9 mouse cellular contexts compared by ENCODE assay signal in the genomic region with DNA sequence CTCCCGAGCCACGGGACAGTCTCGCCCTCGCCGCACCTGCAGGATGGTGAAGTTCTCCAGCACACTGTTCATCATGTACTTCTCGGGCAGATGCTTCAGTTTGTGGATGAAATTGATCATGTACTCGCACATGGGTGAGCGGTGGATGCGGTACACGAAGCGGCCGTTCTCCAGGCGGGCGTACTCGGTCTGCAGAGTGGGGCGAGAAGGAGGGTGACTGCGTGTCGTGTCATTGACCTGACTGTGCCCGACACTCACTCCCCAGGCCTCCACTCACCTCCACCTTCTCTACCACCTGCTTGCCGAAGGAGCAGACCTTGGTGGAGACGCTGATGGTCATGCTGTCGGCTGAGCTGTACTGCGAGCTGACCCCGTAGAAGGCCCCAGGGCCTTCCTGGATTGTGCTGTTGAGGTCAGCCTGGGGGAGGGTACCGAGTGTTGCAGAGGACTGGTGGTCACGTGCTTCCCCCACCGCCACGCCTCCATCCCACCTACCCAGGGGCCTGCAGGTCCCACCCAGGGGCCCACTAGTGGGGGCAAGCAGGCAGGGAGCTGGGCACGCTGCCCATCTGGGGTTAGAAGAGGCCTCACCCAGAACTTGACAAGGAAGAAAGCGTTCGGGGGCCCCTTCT. TPM values are rescaled to one million over a fixed set of nuclear protein-coding genes. Genes with fewer than 3 reads are reported as not detected.
DNase-seq lines count a peak whose midpoint lies in the region; ATAC-seq and TF ChIP-seq lines count a peak whose summit lies in the region.
"Had no signal": no experiment of that assay in that cellular context is flagged by ENCODE, and none has a peak within 500 bp of the region (broad histone marks: within the 10 kb centered on the region; RNA-seq: fewer than 3 reads in every experiment).

No protein-coding gene starts in this region.

- H3K27ac ChIP-seq in kidney, adult 2 months (ENCODE audit: insufficient read depth, low read depth, low read length) = no peak overlapping the region
- peak overlapping the region; percentile 35 for H3K27ac ChIP-seq in intestine, embryonic 16.5 days (ENCODE audit: low read length)

- peak; percentile 17 for DNase-seq in adrenal gland, adult 2 months
- no peak for DNase-seq in adrenal gland, postnatal 10 days
- DNase-seq in kidney, postnatal 10 days = peak; percentile 43
- no peak for DNase-seq in kidney, adult 2 months
- peak; percentile 81 for DNase-seq in retina, postnatal 1 day
- DNase-seq in adrenal gland, postnatal 14 days = no peak
- DNase-seq in adrenal gland, postnatal 36 days = no peak

- TF ChIP-seq POLR2A in kidney, adult 2 months (IDR thresholded peaks at IDR 0.05; ENCODE audit: low read depth, low read length) = no peak

- H3K36me3 ChIP-seq in kidney, adult 2 months (ENCODE audit: control insufficient read depth, insufficient read depth, low read length) = peaks cover 4% of the 10 kb centered on the region; the same call in 1 of the 2 replicates
- peaks cover 18% of the 10 kb centered on the region; the same call in 1 of the 2 replicates for H3K36me3 ChIP-seq in intestine, embryonic 16.5 days (ENCODE audit: control insufficient read depth, insufficient read depth, low read length)

- H3K4me1 ChIP-seq in kidney, adult 2 months (ENCODE audit: control insufficient read depth, insufficient read depth, low read length) = peaks cover 5% of the 10 kb centered on the region; the same call in 1 of the 2 replicates
- H3K4me1 ChIP-seq in intestine, embryonic 16.5 days (ENCODE audit: control insufficient read depth, insufficient read depth, low read length) = peaks cover 40% of the 10 kb centered on the region

- H3K27me3 ChIP-seq in kidney, adult 2 months (replicated peaks; ENCODE audit: control insufficient read depth, insufficient read depth, low read length) = no peaks in the 10 kb centered on the region
- no peaks in the 10 kb centered on the region for H3K27me3 ChIP-seq in intestine, embryonic 16.5 days (replicated peaks; ENCODE audit: control insufficient read depth, insufficient read depth, low read length)

- 68% methylated on average over 31 of the region's 31 CpGs for WGBS in kidney, adult 2 months
- WGBS in intestine, embryonic 16.5 days = 43% methylated on average over 31 of the region's 31 CpGs

- ATAC-seq in intestine, embryonic 16.5 days = 0 out of 2 replicates have a peak, but pooled peaks have one; percentile 6
- ATAC-seq: activated CD4-positive, CD25-positive, alpha-beta regulatory T cell, adult 4 months had no signal

- TF ChIP-seq CTCF in kidney, adult 2 months (conservative IDR thresholded peaks at IDR 0.05; ENCODE audit: insufficient read depth, insufficient read length, low read depth, low read length) = no peak

- H3K9me3 ChIP-seq in intestine, embryonic 16.5 days (ENCODE audit: control insufficient read depth, low read length) = no peaks in the 10 kb centered on the region

- H3K4me2 ChIP-seq in intestine, embryonic 16.5 days (ENCODE audit: low read depth, low read length) = no peak overlapping the region

- H3K9ac ChIP-seq in intestine, embryonic 16.5 days (ENCODE audit: low read depth, low read length) = peak overlapping the region; percentile 40

- no peak overlapping the region for H3K4me3 ChIP-seq in kidney, adult 2 months (ENCODE audit: insufficient read depth, low read depth, low read length)
- H3K4me3 ChIP-seq in intestine, embryonic 16.5 days (ENCODE audit: low read length) = no peak overlapping the region

RNA-seq across cellular contexts. Expression of a gene that starts 4.8 kb away (rescaled TPM):
- total RNA-seq in adrenal gland, adult 2 months (2021) = 100 to 1,000 TPM; 826 to 935 TPM
- 2,217 and 2,897 TPM in 2 replicates for polyA plus RNA-seq in adrenal gland, adult 2 months (2012; rRNA removed)
- 100 to 1,000 TPM; 948 to 951 TPM for total RNA-seq in adrenal gland, postnatal 10 days (2021)
- 2,603 and 2,904 TPM in 2 replicates for polyA plus RNA-seq in kidney, adult 2 months (2012; rRNA removed)
- polyA plus RNA-seq in intestine, embryonic 16.5 days (2015; fragmentation: Nextera tagmentation; extraction: Ambion mirVana) = 591 and 604 TPM in 2 replicates
- total RNA-seq in adrenal gland, postnatal 14 days (2021) = 814 and 958 TPM in 2 replicates
- 100 to 1,000 TPM; 847 to 904 TPM for total RNA-seq in adrenal gland, postnatal 36 days (2021)

RNA-seq across cellular contexts. Expression of a gene that starts 17.6 kb away (rescaled TPM):
- 10 to 100 TPM in 1 of 2 experiments, 1 to 10 TPM in 1; 8.6 to 12.5 TPM for total RNA-seq in adrenal gland, adult 2 months (2021)
- polyA plus RNA-seq in adrenal gland, adult 2 months (2012; rRNA removed) = 15.9 and 17.6 TPM in 2 replicates
- total RNA-seq in adrenal gland, postnatal 10 days (2021) = 10 to 100 TPM; 12.8 to 13.5 TPM
- polyA plus RNA-seq in kidney, adult 2 months (2012; rRNA removed) = 15.7 and 17.8 TPM in 2 replicates
- polyA plus RNA-seq in intestine, embryonic 16.5 days (2015; fragmentation: Nextera tagmentation; extraction: Ambion mirVana) = 8.5 and 9.3 TPM in 2 replicates
- 10.6 and 11.4 TPM in 2 replicates for total RNA-seq in adrenal gland, postnatal 14 days (2021)
- 10 to 100 TPM; 10.0 to 10.1 TPM for total RNA-seq in adrenal gland, postnatal 36 days (2021)
- polyA plus RNA-seq: activated CD4-positive, CD25-positive, alpha-beta regulatory T cell, adult 4 months had no signal

RNA-seq across cellular contexts. Expression of a gene that starts 19.7 kb away (rescaled TPM):
- 10 to 100 TPM; 19.5 to 22.5 TPM for total RNA-seq in adrenal gland, adult 2 months (2021)
- polyA plus RNA-seq in adrenal gland, adult 2 months (2012; rRNA removed) = 27.8 and 31.5 TPM in 2 replicates
- total RNA-seq in adrenal gland, postnatal 10 days (2021) = 10 to 100 TPM; 24.2 to 36.2 TPM
- 11.4 and 12.1 TPM in 2 replicates for polyA plus RNA-seq in kidney, adult 2 months (2012; rRNA removed)
- polyA plus RNA-seq in intestine, embryonic 16.5 days (2015; fragmentation: Nextera tagmentation; extraction: Ambion mirVana) = 20.2 and 21.8 TPM in 2 replicates
- total RNA-seq in adrenal gland, postnatal 14 days (2021) = 20.5 and 29.6 TPM in 2 replicates
- total RNA-seq in adrenal gland, postnatal 36 days (2021) = 10 to 100 TPM; 23.5 to 23.7 TPM

RNA-seq across cellular contexts. Expression of a gene that starts 32.0 kb away (rescaled TPM):
- not detected for total RNA-seq in adrenal gland, adult 2 months (2021)
- 0.49 and 0.91 TPM in 2 replicates for polyA plus RNA-seq in adrenal gland, adult 2 months (2012; rRNA removed)
- under 1 TPM; 0.33 to 1.00 TPM for total RNA-seq in adrenal gland, postnatal 10 days (2021)
- 0.11 TPM in 1 of 2 replicates, not detected in the other for polyA plus RNA-seq in kidney, adult 2 months (2012; rRNA removed)
- polyA plus RNA-seq in intestine, embryonic 16.5 days (2015; fragmentation: Nextera tagmentation; extraction: Ambion mirVana) = 3.0 and 3.6 TPM in 2 replicates
- total RNA-seq in adrenal gland, postnatal 14 days (2021) = 0.71 TPM in 1 of 2 replicates, not detected in the other
- under 1 TPM in 1 of 2 experiments, not detected in 1; 0.43 TPM for total RNA-seq in adrenal gland, postnatal 36 days (2021)
- polyA plus RNA-seq: activated CD4-positive, CD25-positive, alpha-beta regulatory T cell, adult 4 months had no signal

Comparison
In these comparisons a context has a peak if more than half of its experiments do, and no peak if none do; other contexts are left out.
1. DNase-seq: peak in adrenal gland, adult 2 months (single experiment), kidney, postnatal 10 days (single experiment) and retina, postnatal 1 day (single experiment); none in adrenal gland, postnatal 10 days (single experiment), kidney, adult 2 months (single experiment), adrenal gland, postnatal 14 days (single experiment) and adrenal gland, postnatal 36 days (0 of 2).